In genomic region chr4:120126047-120126446, GRCm38 (mm10) we compare ENCODE assay signal across 15 mouse cellular contexts. TPM values are rescaled to one million over a fixed set of nuclear protein-coding genes. Genes with fewer than 3 reads are reported as not detected.
DNase-seq lines count a peak whose midpoint lies in the region; ATAC-seq and TF ChIP-seq lines count a peak whose summit lies in the region.
"Had no signal": no experiment of that assay in that cellular context is flagged by ENCODE, and none has a peak within 500 bp of the region (broad histone marks: within the 10 kb centered on the region; RNA-seq: fewer than 3 reads in every experiment).

No protein-coding gene starts in this region.

- intact Hi-C loops in left cerebral cortex, postnatal 36 days (cut with DNase I), result loop anchor here (10.0 kb wide), 1 partner anchor 491 kb away; the partner anchor contains the start of gene Guca2a

- no peak overlapping the region for H3K4me2 ChIP-seq in hindbrain, embryonic 16.5 days (ENCODE audit: low read length)
- H3K4me2 ChIP-seq: embryonic facial prominence, embryonic 13.5 days; hindbrain, embryonic 13.5 days; stomach, embryonic 15.5 days had no signal

- peak; percentile 20; the same call in 1 of the 2 replicates for ATAC-seq in frontal cortex, adult (ENCODE audit: low TSS enrichment)
- peak; percentile 44 for ATAC-seq in Patski
- ATAC-seq in hindbrain, embryonic 16.5 days, result no peak

- no peak for DNase-seq in frontal cortex, postnatal 25 days (ENCODE audit: low spot score in 2 of 2)
- DNase-seq in Patski (ENCODE audit: low read depth, low spot score), result peak; percentile 68
- DNase-seq in gastrocnemius, adult 8-10 months (ENCODE audit: low spot score in 2 of 2), result peak; percentile 54 to 59
- peak; percentile 63 to 68 for DNase-seq in left cerebral cortex, postnatal 36 days (ENCODE audit: low spot score in 2 of 2)
- no peak for DNase-seq in spleen, adult 12 weeks (ENCODE audit: low spot score)
- no peak for DNase-seq in kidney, postnatal 14 days
- DNase-seq: lung, postnatal 10 days; midbrain, embryonic 14.5 days had no signal

- POLR2A ChIA-PET in Patski (lab: Charles Lee), result interaction anchor here (0.7 kb wide), 1 partner anchor 387 kb away, joined by 4 read pairs; no protein-coding TSS in a partner anchor

- no peaks in the 10 kb centered on the region for H3K4me1 ChIP-seq in hindbrain, embryonic 16.5 days (ENCODE audit: control insufficient read depth, insufficient read depth, low read depth, low read length)
- H3K4me1 ChIP-seq: embryonic facial prominence, embryonic 13.5 days; stomach, embryonic 15.5 days had no signal

- CTCF ChIA-PET in Patski (lab: Charles Lee), result interaction anchor here (0.7 to 1.6 kb wide), 4 partner anchors 9 to 403 kb away, joined by 3 to 5 read pairs (median 4); no protein-coding TSS in a partner anchor

- H3K4me3 ChIP-seq in hindbrain, embryonic 16.5 days (ENCODE audit: low read length), result no peak overlapping the region
- H3K4me3 ChIP-seq: embryonic facial prominence, embryonic 13.5 days; hindbrain, embryonic 13.5 days; stomach, embryonic 15.5 days had no signal

- no peaks in the 10 kb centered on the region for H3K9me3 ChIP-seq in hindbrain, embryonic 16.5 days (ENCODE audit: control insufficient read depth, low read length)
- H3K9me3 ChIP-seq: embryonic facial prominence, embryonic 13.5 days; hindbrain, embryonic 13.5 days; stomach, embryonic 15.5 days had no signal

- no peak overlapping the region for H3K27ac ChIP-seq in hindbrain, embryonic 16.5 days (ENCODE audit: low read depth, low read length)
- H3K27ac ChIP-seq: embryonic facial prominence, embryonic 13.5 days; hindbrain, embryonic 13.5 days; kidney, postnatal 0 days; stomach, embryonic 15.5 days had no signal

- no peaks in the 10 kb centered on the region for H3K36me3 ChIP-seq in hindbrain, embryonic 16.5 days (ENCODE audit: control insufficient read depth, insufficient read depth, low read length)
- H3K36me3 ChIP-seq: embryonic facial prominence, embryonic 13.5 days; hindbrain, embryonic 13.5 days; stomach, embryonic 15.5 days had no signal

- H3K27me3 ChIP-seq in Patski, result no peaks in the 10 kb centered on the region
- no peaks in the 10 kb centered on the region for H3K27me3 ChIP-seq in hindbrain, embryonic 16.5 days (replicated peaks; ENCODE audit: control insufficient read depth, insufficient read depth, low read length)
- H3K27me3 ChIP-seq: embryonic facial prominence, embryonic 13.5 days; stomach, embryonic 15.5 days had no signal

- TF ChIP-seq CTCF in Patski (IDR thresholded peaks at IDR 0.05), result no peak

- WGBS in hindbrain, embryonic 16.5 days, result 81% methylated on average over 6 of the region's 6 CpGs

- no peak overlapping the region for H3K9ac ChIP-seq in hindbrain, embryonic 16.5 days (ENCODE audit: low read depth, low read length)
- H3K9ac ChIP-seq: embryonic facial prominence, embryonic 13.5 days; hindbrain, embryonic 13.5 days; stomach, embryonic 15.5 days had no signal

- in situ Hi-C loops in Patski (cut with MboI; ENCODE audit: low pct_unique_long_range_greater_than_20kb), result no loop called here

RNA-seq across cellular contexts. Expression of gene Edn2, which starts 35.0 kb away (rescaled TPM):
- not detected for polyA plus RNA-seq in Patski (2021)
- total RNA-seq in gastrocnemius, adult 8-10 months (2022), result not detected
- total RNA-seq in left cerebral cortex, postnatal 36 days (2021), result not detected
- 0.31 TPM in 1 of 2 replicates, not detected in the other for polyA plus RNA-seq in hindbrain, embryonic 16.5 days (2015; fragmentation: Nextera tagmentation; extraction: Ambion mirVana)
- polyA plus RNA-seq: kidney, postnatal 0 days; limb, embryonic 11.5 days had no signal

Comparison
In these comparisons a context has a peak if more than half of its experiments do, and no peak if none do; other contexts are left out.
1. DNase-seq: peak in Patski (single experiment), gastrocnemius, adult 8-10 months (2 of 2) and left cerebral cortex, postnatal 36 days (2 of 2); none in frontal cortex, postnatal 25 days (0 of 2), spleen, adult 12 weeks (single experiment) and kidney, postnatal 14 days (single experiment).